Mouse (Mus musculus) lung, embryonic 14.5 days (tissue): Measurements from ENCODE around the gene Fbf1. TPM values are rescaled to one million over a fixed set of nuclear protein-coding genes. Genes with fewer than 3 reads are reported as not detected.
A peak's percentile ranks its signal among the peaks of the same experiment; 100 is the strongest.

Source experiments
- ATAC-seq: fragments of 200-750 bp; cut with Nextera tagmentation; 2 replicates; pipeline ENCODE4 v1.8.0; 2017; ENCODE audit warnings: mild to moderate bottlenecking, moderate TSS enrichment, moderate library complexity; ENCODE audit not compliant: insufficient read depth
- DNase-seq: peaks from one replicate; pipeline ENCODE4 v3.0.0-alpha.2; 2015
- H3K27ac ChIP-seq: fragments of 300-500 bp; sonication (generic); 2 replicates; pipeline ENCODE4 v1.5.1; 2014; ENCODE audit warnings: low read depth, mild to moderate bottlenecking, moderate library complexity
- H3K27me3 ChIP-seq: fragments of 300-500 bp; sonication (generic); 2 replicates; pipeline ENCODE4 v1.6.1; 2014; ENCODE audit warnings: low read length, control low read depth; ENCODE audit not compliant: insufficient read depth
- H3K36me3 ChIP-seq: fragments of 300-500 bp; sonication (generic); 2 replicates; pipeline ENCODE4 v1.6.1; 2014; ENCODE audit warnings: control low read depth; ENCODE audit not compliant: insufficient read depth
- H3K4me1 ChIP-seq: fragments of 300-500 bp; sonication (generic); 2 replicates; pipeline ENCODE4 v1.6.1; 2014; ENCODE audit warnings: antibody characterized with exemption, control low read depth; ENCODE audit not compliant: insufficient read depth
- H3K4me2 ChIP-seq: fragments of 300-500 bp; sonication (generic); 2 replicates; pipeline ENCODE4 v1.6.1; 2014; ENCODE audit warnings: mild to moderate bottlenecking
- H3K4me3 ChIP-seq: fragments of 300-500 bp; sonication (generic); 2 replicates; pipeline ENCODE4 v1.5.1; 2014; ENCODE audit warnings: low read depth, low read length
- H3K9ac ChIP-seq: fragments of 300-500 bp; sonication (generic); 2 replicates; pipeline ENCODE4 v1.6.1; 2014
- H3K9me3 ChIP-seq: fragments of 300-500 bp; sonication (generic); 2 replicates; pipeline ENCODE4 v1.6.1; 2016; ENCODE audit warnings: low read depth, low read length, control low read depth
- CTCF ChIP-seq: IDR thresholded peaks from 2 replicates; pipeline ENCODE4 v1.5.1; 2016; ENCODE audit warnings: antibody characterized with exemption, low read depth
- WGBS: fragments of 180-500 bp; shearing (Covaris S2); extraction: QIAGEN DNeasy Blood & Tissue Kit; methylation state at CpG from one replicate; pipeline ENCODE4 v1.1.7; 2014; 5-methylcytosine and 5-hydroxymethylcytosine counted together
- polyA plus RNA-seq: library from polyadenylated mRNA; unstranded; fragments of >200 nt; fragmentation: Nextera tagmentation; extraction: Ambion mirVana; gene quantifications from 2 replicates; pipeline ENCODE4 v1.2.1, GENCODE M21; 2014

Fbf1 gene
- polyA plus RNA-seq, 1 experiment from 2014 or later = 35.2 TPM

GRCm38 (mm10) chr11:116106963-116107776 is 60.8 kb downstream of the Fbf1 start:
- Histone ChIP-seq H3K27me3 (peaks cover 41% of the 10 kb centered on the region), H3K27ac (no peak overlapping the region), H3K9ac (no peak overlapping the region), H3K4me3 (no peak overlapping the region; the same call in 1 of the 2 replicates), H3K4me2 (peak overlapping the region; percentile 73), H3K9me3 (no peaks in the 10 kb centered on the region), H3K4me1 (peaks cover 37% of the 10 kb centered on the region), H3K36me3 (no peaks in the 10 kb centered on the region)
- 29% methylated on average over 14 of the region's 14 CpGs for WGBS
- TF ChIP-seq CTCF = peak; percentile 35
- DNase-seq (no peak), ATAC-seq (no peak)

- Histone ChIP-seq H3K27ac (no peak overlapping the region), H3K4me2 (peak overlapping the region; percentile 51), H3K4me1 (peaks cover 44% of the 10 kb centered on the region), H3K36me3 (no peaks in the 10 kb centered on the region), H3K9ac (peak overlapping the region; percentile 6), H3K27me3 (peaks cover 41% of the 10 kb centered on the region), H3K4me3 (peak overlapping the region; percentile 2; the same call in 1 of the 2 replicates), H3K9me3 (no peaks in the 10 kb centered on the region)
- DNase-seq (peak; percentile 59), ATAC-seq (no peak)
- no peak for TF ChIP-seq CTCF
- 23% methylated on average over 32 of the region's 32 CpGs for WGBS
Measured at GRCm38 (mm10) chr11:116106154-116106962, 61.6 kb downstream of the Fbf1 start.

- Histone ChIP-seq H3K9ac (no peak overlapping the region), H3K4me1 (peaks cover 52% of the 10 kb centered on the region), H3K4me3 (no peak overlapping the region), H3K9me3 (no peaks in the 10 kb centered on the region), H3K4me2 (no peak overlapping the region), H3K27ac (no peak overlapping the region), H3K27me3 (peaks cover 35% of the 10 kb centered on the region), H3K36me3 (no peaks in the 10 kb centered on the region)
- DNase-seq (no peak), ATAC-seq (no peak)
- no peak for TF ChIP-seq CTCF
- WGBS = 89% methylated on average over 2 of the region's 2 CpGs
Measured at GRCm38 (mm10) chr11:116105065-116105464, 62.9 kb downstream of the Fbf1 start.

GRCm38 (mm10) chr11:116104006-116104646 is 63.8 kb downstream of the Fbf1 start:
- Histone ChIP-seq H3K36me3 (no peaks in the 10 kb centered on the region), H3K9me3 (no peaks in the 10 kb centered on the region), H3K27me3 (peaks cover 26% of the 10 kb centered on the region), H3K4me2 (0 out of 2 replicates have a peak overlapping the region, but pooled peaks have one; percentile 5), H3K9ac (no peak overlapping the region), H3K4me1 (peaks cover 49% of the 10 kb centered on the region), H3K27ac (peak overlapping the region; percentile 68), H3K4me3 (no peak overlapping the region)
- DNase-seq (peak; percentile 70), ATAC-seq (peak; percentile 44; the same call in 1 of the 2 replicates)
- TF ChIP-seq CTCF = no peak
- 37% methylated on average over 14 of the region's 14 CpGs for WGBS

- ATAC-seq (no peak), DNase-seq (no peak)
- H3K4me3 ChIP-seq = no peak overlapping the region
- peaks cover 20% of the 10 kb centered on the region for H3K27me3 ChIP-seq
- 69% methylated on average over 12 of the region's 12 CpGs for whole genome bisulfite sequencing
- H3K27ac ChIP-seq = peak overlapping the region; percentile 68
- H3K36me3 ChIP-seq = no peaks in the 10 kb centered on the region
- no peak for TF ChIP-seq CTCF
- peaks cover 49% of the 10 kb centered on the region for H3K4me1 ChIP-seq
- no peak overlapping the region for H3K4me2 ChIP-seq
- no peaks in the 10 kb centered on the region for H3K9me3 ChIP-seq
- no peak overlapping the region for H3K9ac ChIP-seq
Measured at GRCm38 (mm10) chr11:116103572-116103971, 64.4 kb downstream of the Fbf1 start.

GRCm38 (mm10) chr11:116102472-116102871 is 65.5 kb downstream of the Fbf1 start:
- TF ChIP-seq CTCF = no peak
- H3K4me2 ChIP-seq = peak overlapping the region; percentile 32; the same call in 1 of the 2 replicates
- DNase-seq = no peak

More at GRCm38 (mm10) chr11:116102472-116102871, 65.5 kb downstream of the Fbf1 start:
- 44% methylated on average over 3 of the region's 4 CpGs for WGBS
- ATAC-seq = no peak
- Histone ChIP-seq H3K4me1 (peaks cover 42% of the 10 kb centered on the region), H3K27me3 (peaks cover 9% of the 10 kb centered on the region), H3K9ac (peak overlapping the region; percentile 42; the same call in 1 of the 2 replicates), H3K27ac (peak overlapping the region; percentile 91), H3K9me3 (no peaks in the 10 kb centered on the region), H3K36me3 (no peaks in the 10 kb centered on the region), H3K4me3 (no peak overlapping the region)
